Mouse (Mus musculus) retina, embryonic 14.5 days (tissue): ENCODE results near the gene Tmem254b.
"Not testable (repeated sequence)": the region's sequence is repeated elsewhere in the genome, so short reads cannot be mapped to it uniquely, and the experiment has no call there.

Experiments
- DNase-seq: peaks from one replicate; pipeline ENCODE4 v3.0.0-alpha.2; 2015; ENCODE audit warnings: low spot score

Tmem254b gene

DNA sequence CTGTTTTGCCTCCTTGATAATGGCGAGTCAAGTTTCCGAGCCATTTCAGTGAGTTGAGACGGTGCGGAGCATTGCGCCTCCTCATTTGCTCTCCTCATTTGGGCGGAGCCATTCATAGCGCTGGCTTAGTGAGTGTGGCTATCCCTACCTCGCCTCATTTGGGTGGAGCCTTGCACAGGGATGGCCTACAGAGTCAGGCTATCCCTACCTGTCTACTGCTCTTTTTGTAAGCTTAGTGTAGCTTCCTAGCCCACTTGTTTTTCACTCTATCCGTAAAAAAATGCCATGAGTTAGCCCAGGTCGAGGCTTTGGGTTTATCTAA lies at the start of gene Tmem254b:
Tmem254b (minus strand) TSS at position 116 of the 322 bp plus-strand sequence.
- DNase-seq: not testable (repeated sequence)

DNA sequence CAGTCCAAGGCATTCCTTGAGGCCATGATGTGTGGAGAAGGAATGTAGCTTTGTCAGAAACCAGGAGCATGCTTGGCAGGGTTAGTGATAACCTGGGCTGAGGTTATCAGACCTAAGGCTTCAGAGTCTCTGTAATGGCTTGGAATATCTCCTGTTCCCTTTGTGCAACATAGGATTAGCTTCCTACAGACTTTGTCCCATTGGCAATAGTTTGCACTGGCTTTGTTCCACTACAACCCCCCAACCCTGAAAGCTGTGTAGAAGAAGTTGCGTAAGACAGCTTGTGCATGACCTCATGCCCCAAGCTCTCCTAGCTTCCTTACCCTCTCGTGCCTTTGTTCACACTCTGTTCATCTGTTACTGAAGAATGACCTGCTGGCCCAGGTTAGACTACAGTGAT lies 30.3 kb upstream of the Tmem254b start:
- DNase-seq: not testable (repeated sequence)

DNA sequence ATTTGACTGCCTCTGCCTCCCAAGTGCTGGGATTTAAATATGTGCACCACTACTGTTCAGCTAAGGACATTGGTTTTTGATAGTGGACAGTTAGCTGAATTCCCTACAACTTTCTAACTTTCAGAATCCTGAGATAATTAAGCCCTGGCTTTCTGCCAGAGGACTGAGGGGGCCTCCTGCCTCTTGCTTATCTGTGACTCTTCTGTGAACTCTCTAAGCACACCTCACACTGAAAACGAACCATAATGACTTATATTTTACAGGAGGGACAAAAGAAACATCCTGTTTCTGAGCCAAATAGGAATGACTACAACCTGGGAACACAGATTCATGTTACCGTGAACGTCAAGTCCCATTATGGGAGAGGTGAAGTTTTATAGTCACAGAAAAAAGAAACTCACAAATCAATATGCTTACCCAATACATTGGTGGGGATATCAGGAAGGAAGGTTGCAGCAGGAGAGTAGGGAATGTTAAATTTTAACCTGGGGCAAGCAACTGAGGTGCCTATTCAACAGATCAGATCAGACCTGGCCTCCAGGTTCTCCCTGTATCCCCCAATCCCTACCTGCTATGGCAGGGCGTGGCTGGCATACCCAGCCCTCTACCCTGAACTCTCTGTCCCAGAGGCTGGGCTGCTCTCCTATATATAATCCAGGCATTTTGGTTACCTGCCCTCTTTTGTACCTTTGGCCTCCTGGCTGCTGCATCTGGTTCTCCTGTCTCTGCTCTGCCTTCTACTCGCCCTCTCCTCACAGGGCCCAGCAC lies 9.6 kb upstream of the Tmem254b start:
- DNase-seq: not testable (repeated sequence)

DNA sequence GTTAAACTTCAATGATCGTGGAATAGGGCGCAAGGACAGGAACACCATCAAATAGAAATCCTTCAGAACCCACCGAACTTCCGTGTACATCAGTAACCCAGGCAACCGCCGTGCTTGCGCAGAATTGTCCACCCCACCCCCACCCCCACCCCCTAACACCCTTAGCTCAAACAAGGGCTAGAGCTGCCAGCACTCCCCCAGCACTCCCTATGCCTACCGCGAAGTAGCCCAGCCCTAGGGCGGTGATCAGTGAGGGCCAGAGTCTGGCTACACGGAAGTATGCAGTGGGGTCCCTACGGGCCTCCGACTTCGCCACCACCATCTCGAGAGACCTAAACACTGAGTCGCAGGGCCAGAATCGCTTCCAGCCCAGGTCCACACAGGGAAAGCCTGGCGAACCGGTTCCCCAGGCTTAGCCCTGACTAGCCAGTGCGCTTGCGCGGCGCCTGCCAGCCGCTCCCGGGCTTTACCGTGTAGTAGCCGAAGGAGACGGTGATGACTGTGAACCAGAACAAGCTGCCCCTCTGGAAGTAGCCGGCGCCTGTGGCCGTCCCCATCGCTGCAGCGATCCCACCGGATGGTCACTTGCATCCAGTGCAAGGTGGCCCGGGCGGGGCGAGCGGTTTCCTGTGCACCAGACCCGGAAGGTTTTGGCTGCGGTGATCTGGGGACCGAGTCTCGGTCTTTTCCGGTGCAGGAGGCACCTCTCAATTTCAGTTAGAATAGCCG lies 480 bp downstream of the Tmem254b start:
- DNase-seq: not testable (repeated sequence)

DNA sequence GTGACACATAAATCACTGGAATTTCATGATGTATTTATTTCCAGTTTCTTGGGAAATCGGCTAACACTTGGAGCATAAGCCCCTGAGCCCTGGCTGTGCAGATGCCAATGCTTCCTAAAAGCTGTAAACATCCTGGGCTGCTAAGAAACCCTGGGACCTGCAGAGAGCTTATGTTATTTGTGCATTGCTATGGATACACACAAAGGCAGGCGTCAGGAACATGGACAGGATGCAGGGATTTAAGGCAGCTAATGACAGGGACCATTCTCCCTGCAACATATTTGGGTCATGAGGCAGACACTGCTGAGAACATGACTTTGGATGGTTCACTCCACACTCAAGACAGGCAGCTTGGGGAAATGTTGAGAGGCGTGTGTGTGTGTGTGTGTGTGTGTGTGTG lies 9.0 kb downstream of the Tmem254b start:
- not testable (repeated sequence) for DNase-seq

- DNase-seq: not testable (repeated sequence)
Measured at GRCm38 (mm10) chr14:26188361-26188760, 18.5 kb downstream of the Tmem254b start.

DNA sequence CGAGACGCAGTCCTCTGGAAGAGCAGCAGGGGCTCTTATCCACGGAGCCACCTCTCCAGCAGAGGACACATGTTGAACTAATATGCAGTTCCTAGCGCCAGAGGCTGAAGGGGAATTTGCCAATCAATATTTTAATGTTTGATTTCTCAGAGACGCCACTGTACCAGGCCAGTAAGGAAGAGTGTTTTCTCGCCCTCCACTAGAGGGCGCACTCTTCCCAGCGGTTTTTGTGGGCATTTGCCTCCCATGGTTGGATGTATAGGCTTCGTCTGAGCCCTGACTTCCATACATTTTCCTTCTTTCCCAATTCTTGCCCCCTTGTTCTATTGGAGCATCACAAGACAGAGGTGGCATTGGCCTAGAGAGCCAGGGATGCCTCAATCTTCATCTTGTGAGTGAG lies 20.2 kb downstream of the Tmem254b start:
- not testable (repeated sequence) for DNase-seq

- not testable (repeated sequence) for DNase-seq
Measured at GRCm38 (mm10) chr14:26182380-26182779, 24.5 kb downstream of the Tmem254b start, which contains the start of gene Plac9b. Gene Plac9b (minus strand): TSS chr14:26182480.

GRCm38 (mm10) chr14:26181660-26182059 lies 25.2 kb downstream of the Tmem254b start:
- not testable (repeated sequence) for DNase-seq

DNA sequence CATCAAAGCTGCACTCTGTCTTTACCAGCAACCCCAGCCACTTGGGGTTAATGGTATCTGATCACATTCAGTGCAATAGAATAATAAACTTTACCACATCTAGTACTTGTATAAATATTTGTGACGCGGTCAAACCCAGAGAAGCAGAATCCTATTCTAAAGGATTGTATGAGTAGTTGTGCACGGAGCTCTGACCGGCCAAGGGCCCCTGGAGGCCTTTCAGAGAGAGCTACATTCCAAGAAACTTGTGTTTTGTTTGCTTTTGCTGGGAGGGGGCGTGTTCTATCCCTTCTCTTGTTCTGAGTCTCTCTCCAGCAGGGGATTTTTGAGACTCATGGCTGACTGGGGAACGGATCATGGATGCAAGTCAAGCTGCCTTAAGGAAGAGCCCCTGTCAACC lies 31.8 kb downstream of the Tmem254b start:
- DNase-seq: not testable (repeated sequence)

DNA sequence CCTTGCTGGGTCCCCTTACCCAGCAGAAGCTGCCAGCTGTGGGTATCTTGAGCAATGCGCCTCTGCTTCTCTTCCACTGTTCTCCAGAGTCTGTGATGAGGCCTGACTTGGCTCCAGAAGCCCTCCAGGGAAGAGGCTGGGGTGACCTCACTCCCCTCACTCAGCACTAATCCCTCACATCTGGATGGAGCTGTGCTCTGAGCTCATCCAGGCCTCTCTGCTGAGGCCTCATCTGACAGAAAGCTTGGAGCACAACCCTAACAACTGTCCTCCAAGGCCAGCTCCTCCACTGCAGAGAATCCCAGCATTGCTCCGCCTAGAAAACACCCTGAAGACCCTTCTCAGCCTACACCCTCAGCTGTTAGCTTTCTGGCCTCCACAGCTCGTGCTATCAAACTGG lies 32.9 kb downstream of the Tmem254b start:
- DNase-seq: not testable (repeated sequence)

GRCm38 (mm10) chr14:26165266-26165665 lies 41.6 kb downstream of the Tmem254b start:
- DNase-seq: not testable (repeated sequence)

- not testable (repeated sequence) for DNase-seq
Measured at GRCm38 (mm10) chr14:26162423-26162822, 44.4 kb downstream of the Tmem254b start.

DNA sequence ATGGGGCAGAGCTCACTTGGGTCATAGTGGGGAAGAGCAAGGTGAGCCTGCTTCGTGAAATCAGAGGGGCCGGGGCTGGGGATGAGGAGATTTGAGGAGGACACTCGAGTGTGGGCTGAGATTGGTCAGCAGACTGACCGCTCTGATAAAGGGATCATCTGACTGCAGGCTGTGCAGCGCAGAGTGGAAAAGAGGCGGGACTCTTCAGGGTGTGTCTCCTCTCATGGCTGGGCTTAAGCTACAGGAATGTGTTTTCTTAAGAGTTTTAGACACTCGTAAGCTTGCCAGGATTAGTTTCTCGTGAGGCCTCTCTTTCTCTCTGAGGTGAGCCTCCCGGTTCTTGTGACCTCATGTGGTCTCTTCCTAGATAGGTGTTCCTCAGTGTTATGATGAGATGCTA lies 45.7 kb downstream of the Tmem254b start:
- not testable (repeated sequence) for DNase-seq

- DNase-seq: not testable (repeated sequence)
Measured at GRCm38 (mm10) chr14:26156032-26156431, 50.8 kb downstream of the Tmem254b start.
